Mouse (Mus musculus) layer of hippocampus, adult 8-10 months (tissue): ENCODE measurements around the gene Rnf186. TPM values are rescaled to one million over a fixed set of nuclear protein-coding genes. Genes with fewer than 3 reads are reported as not detected.
"Not testable (repeated sequence)": the region's sequence is repeated elsewhere in the genome, so short reads cannot be mapped to it uniquely, and the experiment has no call there.

Experiments
- DNase-seq, 2 experiments: peaks; one replicate each; pipeline ENCODE4 v3.0.0; 2022; ENCODE audit warnings: low spot score in 2 of 2
- total RNA-seq, 4 experiments: library from RNA; stranded (reverse); gene quantifications; 2 replicates each; pipeline ENCODE4 v1.2.4; 2022

Rnf186 gene
- total RNA-seq, 4 experiments from 2014 or later = not detected

DNA sequence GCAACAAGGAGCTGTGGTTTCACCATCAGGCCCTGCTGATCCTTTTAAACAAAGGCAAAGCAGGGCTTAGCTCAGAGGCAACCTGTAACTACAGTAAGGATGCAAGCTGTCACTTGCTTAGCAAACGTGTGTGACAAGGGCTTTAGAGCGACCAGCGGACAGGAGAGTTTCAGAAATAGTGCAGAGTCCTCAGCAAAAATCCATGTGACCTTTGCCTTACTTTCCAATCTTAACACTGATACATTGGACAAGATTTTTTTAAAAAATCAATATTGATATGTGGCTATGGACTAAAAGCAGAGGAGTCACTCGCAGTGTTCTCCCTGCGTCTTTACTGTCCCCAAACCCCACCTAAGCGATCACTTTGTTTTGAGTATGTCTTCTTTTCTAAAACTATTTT lies 4.5 kb downstream of the Rnf186 start:
- no peak for DNase-seq

DNA sequence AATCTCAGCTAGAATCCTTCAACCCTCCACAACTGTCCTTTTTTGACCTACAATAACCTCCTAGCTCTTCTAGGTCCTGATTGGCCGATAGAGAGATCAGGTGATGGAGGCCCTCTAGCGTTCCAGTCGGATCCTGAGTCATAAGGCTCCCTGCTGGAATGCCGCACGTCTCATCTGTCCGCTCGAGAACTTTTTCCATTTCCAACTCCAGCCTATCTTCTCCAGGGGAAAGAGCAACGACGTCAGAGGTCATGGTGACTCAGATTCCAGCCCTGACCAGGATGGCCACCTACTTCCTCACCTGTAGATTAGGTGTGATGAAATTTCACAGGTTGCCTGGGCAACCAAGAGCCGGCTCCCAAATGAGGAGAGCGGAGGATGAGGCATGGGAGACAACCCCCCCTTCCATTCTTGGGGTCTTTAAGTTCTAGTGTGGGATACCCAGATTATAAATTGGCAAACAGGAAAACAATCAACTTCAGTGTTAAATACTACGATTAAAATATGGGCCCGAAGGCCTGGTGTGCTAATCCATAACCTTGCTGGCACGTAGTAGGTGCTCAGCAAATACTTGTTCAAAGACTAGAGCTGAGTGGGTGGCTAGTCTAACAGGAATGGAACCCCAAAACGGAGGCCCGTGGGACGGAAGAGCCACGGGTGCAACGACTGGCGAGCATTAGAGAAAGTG lies 5.4 kb downstream of the Rnf186 start:
- peak in 1 of 2 experiments; percentile 28 for DNase-seq

DNA sequence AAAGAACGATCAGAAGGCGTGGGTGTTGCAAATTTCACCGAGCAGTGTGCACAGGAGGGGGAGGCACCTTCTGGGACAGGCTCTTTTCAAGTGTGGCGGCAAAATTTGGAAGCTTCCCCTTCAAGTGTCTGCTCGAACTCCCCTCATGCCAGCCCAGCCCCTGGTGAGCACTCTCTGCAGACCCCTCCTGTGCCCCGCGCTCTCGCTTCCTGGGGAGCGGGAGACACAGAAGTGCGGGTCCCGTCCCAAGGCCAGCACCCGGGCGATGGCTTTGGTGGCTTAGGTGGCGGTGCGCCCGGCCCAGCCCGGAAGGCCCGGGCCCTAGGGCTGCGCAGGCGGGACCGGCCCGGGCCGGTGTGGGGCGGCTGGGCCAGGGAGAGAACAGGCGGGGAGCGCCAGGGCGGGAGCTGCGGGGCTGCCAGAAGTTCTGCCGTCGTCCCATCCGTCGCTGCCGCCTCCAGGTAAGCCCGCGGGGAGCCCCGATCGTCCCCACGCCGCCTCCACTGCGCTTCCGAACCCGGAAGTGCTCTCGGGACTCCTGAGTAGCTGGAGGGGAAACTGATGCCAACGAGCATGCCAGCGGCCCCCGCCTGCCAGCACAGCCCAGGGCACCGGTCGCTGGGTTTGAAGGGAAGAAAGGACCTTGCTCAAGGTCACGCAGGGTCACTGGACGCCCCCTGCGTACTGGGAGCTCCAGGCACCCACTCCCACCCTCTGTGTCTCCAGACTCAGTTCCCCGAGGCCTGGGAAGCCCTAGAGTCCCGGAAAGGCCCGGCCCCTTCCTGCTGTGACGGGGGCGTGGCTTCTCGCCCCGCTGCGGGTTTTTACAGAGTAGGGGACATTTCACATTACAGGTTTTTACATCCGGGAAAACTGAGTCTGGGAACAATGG lies 6.2 kb downstream of the Rnf186 start, which contains the start of gene Tmco4:
Gene Tmco4 (plus strand): TSS at position 62 of the 892 bp plus-strand sequence.
- peak in 1 of 2 experiments; percentile 35 for DNase-seq

DNA sequence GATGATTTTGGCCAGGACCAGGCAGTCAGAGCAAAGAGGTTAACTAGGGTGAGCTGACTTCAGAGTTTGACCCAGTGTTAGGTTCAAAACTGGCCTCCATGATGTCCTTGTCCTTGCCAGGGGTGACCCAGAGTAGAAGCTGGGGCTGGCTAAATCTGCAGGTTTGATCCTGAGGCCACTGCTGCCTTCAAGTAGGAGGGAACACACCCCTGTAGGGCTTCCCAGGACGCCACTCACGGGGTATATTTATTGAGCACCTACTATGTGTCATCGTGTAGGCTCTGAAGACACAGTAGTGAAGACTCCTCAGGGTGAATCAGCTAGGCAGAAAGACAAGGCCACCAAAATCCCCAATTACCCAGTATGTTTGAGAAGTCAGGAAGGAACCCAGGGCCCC lies 6.8 kb downstream of the Rnf186 start:
- DNase-seq = no peak

DNA sequence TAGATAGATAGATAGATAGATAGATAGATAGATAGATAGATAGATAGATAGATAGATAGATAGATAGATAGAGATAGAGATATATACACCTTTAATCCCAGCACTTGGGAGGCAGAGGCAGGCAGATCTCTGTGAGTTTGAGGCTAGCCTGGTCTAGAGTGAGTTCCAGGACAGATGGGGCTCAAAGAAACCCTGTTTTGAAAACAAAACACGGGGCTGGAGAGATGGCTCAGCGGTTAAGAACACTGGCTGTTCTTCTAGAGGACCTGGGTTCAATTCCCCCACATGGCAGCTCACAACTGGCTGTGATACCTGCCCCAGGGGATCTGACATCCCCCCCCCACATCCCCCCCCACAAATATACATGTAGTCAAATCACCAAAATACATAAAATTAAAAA lies 7.6 kb downstream of the Rnf186 start:
- DNase-seq = not testable (repeated sequence)

DNA sequence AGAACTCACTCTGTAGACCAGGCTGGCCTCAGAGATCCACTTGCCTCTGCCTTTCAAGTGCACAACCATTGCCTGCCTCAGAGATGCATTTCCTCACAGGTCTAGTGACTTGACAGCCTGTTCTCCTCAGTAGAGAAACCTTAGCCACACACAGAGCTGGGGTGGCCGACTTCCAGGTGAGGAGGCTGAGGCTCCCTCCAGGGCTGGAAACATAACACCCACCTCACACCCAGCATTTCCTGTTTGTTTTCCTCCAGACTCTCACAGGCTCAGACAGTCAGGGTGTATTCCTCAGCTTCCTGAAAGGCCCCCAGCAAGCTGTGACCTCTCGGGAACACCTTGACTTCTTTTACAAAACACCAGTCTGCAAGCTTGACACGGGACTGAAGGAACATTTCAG lies 8.3 kb downstream of the Rnf186 start:
- no peak for DNase-seq

DNA sequence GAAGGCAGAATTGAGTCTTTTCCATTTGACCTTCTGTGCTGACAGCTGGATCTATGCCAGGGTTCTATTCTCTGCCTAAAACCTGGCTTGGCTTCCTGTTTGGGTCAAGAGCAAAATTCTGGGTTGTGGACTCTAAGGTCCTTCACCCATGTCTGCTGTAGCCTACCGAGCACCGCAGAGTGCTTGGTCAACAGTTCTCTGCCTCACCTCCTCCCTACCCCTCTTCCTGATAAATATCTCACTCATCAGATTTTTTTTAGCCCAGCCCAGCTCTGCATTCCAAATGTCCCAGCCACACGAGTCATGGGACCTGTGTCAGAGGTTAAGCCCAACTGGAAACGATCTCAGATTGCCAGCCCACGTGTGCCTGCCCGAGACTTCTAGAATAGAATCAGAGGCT lies 9.1 kb downstream of the Rnf186 start:
- no peak for DNase-seq

DNA sequence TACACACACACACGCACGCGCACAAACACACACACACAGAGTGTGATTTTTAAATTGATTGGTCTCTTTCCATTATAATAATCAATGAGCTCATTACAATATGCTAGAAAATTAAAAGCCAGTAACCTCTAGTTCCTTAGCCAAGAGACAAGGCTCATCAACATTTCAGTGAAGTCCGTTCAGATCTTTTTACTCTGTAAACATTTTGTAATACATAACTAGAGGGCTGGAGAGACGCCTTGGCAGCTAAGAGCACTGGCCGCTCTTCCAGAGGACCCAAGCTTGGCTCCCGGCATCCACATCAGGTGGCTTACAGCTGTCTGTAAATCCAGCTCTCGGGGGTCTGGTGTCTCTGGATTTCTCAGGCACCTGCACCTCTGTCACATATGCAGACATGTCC lies 13.1 kb downstream of the Rnf186 start:
- no peak for DNase-seq

DNA sequence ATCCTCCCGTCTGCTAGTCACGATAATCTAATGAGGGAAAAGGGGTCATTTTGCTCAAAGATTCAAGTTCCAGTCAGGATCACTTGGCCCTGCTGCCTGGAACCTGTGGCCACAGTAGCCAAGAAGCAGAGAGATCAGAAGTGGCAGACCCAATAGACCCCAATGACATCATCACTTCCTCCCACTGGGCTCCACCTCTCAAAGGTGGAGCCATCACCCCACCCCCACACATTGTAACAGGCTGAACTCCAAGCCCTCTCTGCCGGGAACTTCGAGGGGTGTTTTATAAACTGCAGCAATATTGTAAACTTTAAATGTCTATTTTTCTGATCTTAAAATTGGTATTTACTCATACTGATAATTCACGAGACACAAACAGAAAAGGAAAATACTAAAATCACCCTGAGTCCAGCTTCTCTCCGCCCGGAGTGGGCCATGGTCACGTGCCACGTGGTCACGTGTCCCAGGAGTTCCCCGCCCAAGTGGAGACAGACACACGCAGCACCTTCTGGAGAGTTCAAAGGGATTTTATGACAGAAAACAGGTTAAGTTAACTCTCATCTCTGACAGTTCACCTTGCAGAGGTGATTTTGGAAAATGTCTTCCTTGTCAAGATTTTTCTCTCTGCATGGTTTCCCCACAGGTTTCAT lies 14.0 kb downstream of the Rnf186 start:
- no peak for DNase-seq

DNA sequence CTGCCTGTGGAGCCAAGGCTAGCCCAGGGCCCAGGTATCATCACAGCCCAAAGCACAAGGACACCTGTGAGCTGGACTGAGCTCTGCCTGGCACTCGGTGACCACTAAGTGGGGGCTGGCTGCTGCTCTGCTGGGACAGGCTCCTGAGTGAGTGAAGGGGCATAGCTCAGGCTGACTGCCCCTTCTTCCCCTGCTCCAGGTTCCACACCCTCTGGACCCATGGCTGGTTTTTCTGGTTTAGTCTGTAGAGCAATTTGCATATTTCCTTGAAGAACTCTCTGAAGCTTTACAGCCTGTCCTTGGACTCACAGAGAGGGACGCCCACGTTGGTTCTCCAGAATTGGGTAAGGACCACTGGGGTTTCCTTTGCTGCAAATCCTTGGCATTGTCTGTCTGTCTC lies 16.5 kb downstream of the Rnf186 start:
- DNase-seq = no peak

DNA sequence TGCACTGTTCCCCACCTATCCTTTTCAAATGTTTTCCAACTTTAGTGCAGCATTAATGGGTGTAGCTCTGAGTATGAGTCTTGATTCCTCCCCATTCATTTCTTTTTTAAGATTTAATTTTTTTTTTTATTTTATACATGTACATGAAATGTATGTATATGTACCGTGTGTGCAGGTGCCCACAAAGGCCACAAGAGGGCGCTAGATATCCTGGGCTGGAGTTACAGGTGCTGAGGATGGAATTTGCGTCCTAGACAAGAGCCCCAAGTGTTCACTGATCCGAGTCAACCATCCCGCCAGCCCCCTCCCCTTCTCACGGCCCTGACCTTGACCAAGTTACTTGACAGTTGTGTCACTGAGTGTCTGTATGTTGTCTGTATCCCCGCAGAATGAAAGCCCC lies 17.8 kb downstream of the Rnf186 start:
- no peak for DNase-seq

DNA sequence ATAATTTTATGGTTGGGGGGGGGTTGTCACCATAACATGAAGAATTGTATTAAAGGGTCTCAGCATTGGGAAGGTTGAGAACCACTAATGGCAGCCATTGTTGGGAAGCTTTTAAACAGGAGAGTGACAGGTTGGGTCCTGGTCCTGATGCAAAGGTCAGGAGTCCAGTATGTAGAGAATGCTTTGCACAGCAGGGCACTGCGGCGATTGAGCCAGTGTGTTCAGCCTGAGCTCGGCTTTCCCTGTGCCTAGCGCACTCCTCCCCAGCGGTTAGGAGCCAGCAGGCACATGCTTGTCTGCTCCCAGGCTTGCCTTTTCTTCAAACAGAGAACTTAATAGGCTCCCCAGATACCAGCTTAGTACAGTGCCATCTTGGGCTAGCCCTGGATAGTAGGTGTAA lies 19.4 kb downstream of the Rnf186 start:
- no peak for DNase-seq

DNA sequence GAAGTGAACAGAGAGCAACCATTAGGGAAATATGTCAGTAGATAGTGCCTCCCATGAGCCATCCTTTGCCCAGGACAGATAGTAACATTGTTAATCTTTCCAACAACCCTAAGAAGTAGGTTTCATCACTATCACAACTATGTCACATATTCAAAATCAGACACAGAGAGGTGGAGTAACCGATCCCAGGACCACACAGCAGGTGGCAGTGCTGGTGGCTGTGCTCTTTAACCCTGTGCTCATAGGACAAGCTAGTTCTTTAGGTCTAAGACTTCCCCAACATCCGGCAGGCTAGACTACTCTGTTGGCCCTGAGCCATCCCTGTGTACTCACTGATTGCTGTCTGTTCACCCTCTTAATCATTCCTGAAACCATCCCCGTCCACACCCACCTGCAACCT lies 27.5 kb downstream of the Rnf186 start:
- DNase-seq = no peak

DNA sequence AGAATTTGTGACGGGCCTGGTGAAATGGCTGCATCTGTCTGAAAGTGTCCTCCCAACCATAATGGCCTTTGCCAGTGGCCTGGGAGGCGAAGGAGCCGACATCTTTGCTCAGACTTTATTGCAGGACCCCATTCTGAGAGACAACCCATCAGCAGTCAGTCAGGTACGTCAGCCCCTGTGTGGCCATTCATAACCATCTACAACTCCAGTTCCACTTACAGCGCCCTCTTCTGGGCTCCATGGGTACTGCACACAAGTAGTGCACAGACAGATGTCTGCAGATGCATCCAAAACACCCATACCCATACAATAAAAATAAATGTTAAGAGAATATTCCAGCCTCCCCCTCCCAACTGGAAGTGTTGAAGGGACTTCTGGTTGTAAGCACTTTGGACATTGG lies 29.5 kb downstream of the Rnf186 start:
- DNase-seq = no peak

DNA sequence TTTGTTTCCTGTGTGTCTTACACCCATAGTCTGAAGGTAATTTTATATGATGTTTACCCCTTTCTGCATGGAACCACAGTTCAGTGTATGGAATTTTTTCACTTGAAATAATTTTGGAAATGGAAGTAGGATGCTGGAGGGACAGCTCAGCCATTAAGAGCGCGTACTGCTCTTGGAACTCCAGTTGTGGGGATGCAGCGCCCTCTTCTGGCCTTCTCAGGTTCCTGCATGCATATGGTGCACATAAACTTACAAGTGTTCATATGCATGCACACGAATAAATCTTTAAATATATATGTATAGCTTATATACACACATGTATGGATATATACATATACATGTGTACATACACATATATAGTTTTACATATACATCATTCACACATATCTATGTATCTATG lies 30.2 kb downstream of the Rnf186 start:
- DNase-seq = no peak

DNA sequence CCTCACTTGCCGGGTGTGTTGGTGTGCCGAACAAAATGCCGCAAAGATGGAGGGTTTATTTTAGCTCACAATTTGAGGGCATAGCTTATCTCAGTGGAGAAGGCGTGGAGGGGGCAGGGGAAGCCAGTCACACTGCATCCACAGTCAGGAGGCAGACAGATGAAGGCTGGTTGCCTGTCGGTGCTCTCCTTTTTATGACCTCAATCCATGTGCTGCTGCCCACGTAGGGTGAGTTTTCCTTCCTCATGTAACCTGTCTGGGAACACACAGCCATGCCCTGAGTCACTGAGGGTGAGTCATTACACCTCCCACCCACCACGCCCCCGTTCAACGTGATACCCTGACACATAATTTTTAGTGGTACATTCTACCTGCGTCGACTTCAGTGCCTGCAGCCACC lies 31.7 kb downstream of the Rnf186 start:
- no peak for DNase-seq

DNA sequence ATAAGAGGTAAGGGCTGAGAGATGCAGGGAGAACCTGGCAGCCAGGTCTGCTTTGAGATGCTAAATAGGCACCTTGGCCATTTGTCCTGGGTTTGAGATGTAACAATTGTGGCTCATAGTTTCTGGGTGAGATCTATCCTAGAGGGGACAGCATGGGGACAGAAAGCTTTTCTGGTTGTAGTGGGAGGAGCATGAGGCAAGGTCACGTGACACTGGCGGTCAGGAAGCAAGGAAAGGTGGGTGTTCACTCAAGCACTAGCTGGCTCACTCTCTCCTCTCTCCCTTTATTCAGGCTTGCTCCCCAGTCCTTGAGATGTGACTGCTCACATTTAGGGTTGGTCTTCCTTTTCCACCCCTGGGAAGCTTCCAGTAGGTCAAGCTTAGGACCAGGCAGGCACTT lies 34.1 kb downstream of the Rnf186 start:
- no peak for DNase-seq

DNA sequence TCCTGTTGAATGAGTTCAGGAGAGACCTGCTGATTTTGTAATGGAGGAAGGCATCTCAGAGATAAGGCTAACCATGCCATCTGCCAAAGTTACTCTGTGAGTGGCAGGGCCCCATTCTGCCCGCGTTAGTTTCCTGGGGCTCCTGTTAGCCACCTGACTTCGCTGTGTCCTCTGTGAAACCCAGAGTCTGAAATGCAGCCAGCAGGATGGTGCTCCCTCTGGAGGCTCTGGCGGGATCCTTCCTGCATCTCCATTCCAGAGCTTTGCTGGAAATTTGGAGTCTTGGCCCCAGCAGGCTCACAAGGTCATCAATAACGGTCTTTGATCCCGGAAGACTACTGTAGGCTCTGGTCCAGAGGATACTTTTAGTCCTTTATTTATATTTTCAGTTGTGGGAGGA lies 34.5 kb downstream of the Rnf186 start:
- no peak for DNase-seq

DNA sequence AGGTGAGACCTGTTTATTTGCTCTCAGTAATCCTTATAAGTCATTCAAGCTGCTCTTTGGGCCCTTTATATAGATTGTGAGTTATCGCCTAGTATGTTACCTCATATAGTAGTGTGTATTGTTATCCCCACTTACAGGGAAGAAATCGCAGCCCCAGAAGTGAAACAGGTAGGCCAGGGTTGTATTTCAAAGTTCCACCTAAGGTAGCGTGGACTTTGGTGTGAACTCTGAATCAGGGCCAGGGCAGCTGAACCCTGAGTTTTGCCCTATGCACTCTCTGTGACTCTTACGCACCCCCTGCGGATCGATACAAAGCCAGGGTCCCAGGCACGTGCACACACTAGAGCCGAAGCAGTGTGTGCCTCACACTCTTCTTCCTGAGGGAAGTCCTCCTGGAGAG lies 37.2 kb downstream of the Rnf186 start:
- DNase-seq = no peak

DNA sequence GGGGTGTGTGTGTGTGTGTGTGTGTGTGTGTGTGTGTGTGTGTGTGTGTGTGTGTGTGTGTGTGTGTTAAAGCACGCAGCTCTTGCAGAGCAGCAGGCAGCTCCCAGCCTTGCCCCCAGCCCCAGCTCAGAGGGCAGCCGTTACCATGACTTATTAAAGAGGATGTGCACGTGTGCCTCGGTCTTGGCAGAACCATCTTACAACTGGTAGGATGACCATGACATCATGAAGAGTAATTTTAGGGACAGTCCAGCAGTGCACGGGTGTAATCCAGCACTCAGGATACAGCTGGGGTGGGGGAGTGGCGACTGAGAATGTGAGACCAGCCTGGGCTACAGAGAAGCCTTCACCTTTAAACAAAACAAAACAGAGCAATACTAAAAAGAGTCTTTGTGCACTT lies 38.3 kb downstream of the Rnf186 start:
- no peak for DNase-seq

DNA sequence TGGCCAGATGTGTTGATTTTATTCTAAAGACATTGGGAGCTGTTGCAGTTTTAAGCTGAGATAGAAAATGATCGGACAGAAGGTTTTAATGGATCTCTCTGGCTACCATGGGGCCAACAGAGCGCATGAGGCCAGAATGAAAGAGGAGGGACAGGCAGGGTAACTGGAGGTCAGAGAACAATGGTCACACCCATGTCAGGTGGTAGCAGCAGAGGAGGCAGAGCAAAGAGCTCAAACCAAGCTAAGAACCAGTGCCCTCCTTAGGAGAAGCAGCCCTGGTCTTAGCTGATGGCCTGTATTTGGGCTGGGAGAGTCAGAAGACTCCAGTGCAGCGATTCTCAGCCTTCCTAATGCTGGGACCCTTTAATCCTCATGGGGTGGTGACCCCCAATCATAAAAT lies 40.4 kb downstream of the Rnf186 start:
- DNase-seq = no peak

DNA sequence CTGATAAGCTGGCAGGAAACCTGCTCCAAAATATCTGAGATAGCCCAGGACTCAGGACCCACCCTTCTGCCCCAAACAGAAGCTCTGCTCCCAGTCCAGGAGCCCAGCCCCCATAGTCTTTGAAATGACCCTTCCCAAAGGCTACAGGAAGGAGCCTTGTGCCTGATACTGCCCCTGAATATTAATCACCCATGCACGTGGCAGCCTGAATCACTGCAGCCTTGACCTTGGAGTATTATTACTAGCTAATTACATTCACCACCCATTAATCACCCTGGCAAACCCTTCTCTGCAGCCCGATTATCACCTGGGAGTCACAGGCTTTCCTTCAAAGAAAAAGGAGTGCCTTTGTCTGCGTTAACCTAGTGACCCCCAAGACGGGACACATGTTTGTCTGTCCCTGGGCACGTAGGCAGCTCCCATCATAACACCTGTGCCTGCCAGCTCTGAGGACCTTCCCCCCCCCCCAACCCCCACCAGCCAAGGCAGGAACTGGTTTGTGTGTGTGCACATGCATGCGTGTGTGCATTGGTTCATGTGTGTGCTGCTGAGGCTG lies 41.1 kb downstream of the Rnf186 start:
- no peak for DNase-seq
